Mouse (Mus musculus) telencephalon, adult 2 months (tissue): ENCODE data around the gene Rbm45.

ENCODE experiments used
- DNase-seq: peaks from one replicate; pipeline ENCODE4 v3.0.0-alpha.2; 2011; ENCODE audit warnings: low read depth, low spot score

The Rbm45 gene

DNA sequence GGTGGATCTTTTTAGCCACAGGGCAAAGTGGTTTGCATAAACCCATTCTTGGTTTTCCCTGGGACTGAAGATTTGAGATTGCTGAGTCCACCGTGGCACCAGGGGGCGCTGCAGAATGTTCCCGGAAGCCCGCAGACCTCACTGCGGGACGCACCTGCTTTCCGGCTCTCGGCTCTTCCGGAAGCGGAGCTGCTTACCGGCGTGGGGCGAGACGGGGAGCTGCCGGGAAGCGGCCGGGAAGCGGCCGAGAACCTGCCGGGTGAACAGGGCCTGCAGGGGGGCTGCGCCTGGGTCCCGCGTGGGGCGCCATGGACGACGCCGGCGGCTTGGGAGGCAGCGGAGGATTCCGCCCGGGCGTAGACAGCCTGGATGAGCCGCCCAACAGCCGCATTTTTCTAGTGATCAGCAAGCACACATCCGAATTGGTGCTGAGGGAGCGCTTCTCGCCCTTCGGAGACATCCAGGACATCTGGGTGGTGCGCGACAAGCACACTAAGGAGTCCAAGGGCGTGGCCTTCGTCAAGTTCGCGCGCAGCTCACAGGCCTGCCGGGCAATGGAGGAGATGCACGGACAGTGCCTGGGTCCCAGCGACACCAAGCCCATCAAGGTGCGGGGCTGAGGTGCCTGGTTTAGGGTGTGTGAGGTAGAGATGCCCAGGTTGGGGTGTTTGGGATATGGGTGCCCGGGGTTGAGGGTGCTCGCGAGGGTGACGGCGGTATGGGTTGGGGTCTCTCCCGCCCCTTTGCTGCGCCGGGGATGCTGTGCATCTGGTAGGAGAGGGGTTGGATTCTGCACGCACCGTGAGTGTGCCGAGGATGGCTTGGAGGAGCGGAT is at the start of gene Rbm45:
Rbm45 (plus strand) TSS at position 164 of the 835 bp plus-strand sequence.
- peak; percentile 76 for DNase-seq

- no peak for DNase-seq
These were observed 49.4 kb upstream of the Rbm45 start for GRCm38 (mm10) chr2:76320336-76320735.

GRCm38 (mm10) chr2:76323185-76323875 is 46.5 kb upstream of the Rbm45 start:
- DNase-seq: peak; percentile 41

GRCm38 (mm10) chr2:76324463-76324862 is 45.3 kb upstream of the Rbm45 start:
- DNase-seq: no peak

GRCm38 (mm10) chr2:76326161-76326560 is 43.6 kb upstream of the Rbm45 start:
- no peak for DNase-seq

DNA sequence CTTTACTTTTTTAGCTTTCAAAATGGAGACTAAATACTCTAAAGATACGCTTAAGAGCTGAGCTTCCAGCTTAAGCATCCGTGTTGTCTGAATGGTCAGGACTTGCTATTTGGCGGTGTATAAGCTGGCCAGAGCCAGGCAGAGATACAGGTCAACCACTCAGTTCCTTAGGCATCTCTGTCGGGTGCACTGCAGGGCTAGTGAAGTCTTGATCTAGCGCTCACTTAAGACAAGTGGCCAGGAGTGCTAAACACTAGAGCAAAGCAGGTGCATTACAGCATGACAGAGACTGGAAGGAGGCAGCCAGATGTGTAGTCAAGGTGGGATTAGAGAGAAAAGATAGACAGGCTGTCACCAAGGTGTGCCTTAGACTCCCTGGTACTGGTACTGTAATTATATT is 39.7 kb upstream of the Rbm45 start:
- no peak for DNase-seq

DNA sequence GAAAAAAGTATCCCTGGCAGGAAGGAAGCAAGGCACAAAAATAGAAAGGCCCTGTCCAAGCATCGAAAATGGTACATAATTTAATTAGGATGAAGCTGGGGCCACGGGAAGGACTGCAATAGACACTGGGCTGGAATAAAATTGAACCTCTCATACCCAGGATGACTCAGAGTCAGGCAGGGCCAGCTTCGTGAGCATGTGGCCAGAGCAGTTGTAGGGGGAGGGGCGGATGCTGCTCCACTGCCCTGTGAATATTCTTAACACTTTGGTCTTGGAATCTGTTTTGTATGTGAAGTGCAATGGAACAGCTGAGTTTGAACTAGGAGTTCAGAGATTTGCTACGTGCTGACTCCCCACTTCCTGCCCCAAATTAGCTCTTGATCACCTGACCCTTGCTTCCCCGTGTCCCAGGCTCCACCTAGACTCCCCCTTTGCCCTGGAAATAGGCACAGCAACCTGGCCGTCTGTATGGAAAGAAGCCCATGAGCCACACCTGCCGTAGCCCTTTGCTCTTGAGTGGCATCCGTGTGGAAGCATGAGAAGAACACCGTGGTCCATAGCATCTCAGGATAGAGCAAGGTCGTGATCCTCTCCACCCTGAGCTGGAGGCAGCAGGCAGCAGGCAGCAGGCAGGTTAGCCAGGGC is 37.5 kb upstream of the Rbm45 start:
- no peak for DNase-seq

DNA sequence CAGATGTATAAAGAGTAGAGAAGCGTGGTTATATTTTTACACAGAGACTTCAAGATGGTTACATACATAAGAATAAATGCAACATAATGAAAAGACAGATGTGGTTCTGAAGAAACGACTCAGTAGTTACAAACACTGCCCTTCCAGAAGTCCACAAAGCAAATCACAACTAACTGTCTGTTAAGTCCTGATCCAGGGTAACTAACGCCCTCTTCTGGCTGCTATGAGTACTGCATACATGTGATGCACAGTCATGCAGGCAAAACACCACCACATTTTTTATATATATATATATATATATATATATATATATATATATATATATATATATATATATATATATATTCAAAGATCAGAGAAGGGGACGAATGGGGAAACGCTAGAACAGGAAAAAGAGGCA is 35.2 kb upstream of the Rbm45 start:
- DNase-seq: no peak

- no peak for DNase-seq
These were observed 31.3 kb upstream of the Rbm45 start, which contains the start of gene Pde11a for GRCm38 (mm10) chr2:76338215-76339156. TSS of gene Pde11a (minus strand) at chr2:76338774.

DNA sequence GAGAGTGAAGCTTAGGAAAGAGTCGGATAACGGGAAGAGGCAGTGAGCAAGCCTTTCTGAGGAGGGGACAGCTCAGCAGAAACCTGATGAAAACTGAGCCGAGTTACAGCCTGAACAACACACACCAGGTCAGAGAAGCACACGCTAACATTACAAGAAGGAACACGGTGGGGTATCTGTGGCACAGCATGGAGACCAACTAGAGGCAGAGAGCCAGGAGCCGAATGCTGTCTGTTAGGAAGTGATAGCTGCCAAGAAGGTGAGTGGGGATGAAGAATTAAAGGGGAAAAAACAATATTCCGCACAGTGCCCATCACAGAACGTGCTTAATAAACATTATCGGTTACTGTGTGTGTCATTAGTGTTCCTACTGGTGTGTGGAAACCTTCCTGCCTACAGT is 27.6 kb upstream of the Rbm45 start:
- DNase-seq: no peak

DNA sequence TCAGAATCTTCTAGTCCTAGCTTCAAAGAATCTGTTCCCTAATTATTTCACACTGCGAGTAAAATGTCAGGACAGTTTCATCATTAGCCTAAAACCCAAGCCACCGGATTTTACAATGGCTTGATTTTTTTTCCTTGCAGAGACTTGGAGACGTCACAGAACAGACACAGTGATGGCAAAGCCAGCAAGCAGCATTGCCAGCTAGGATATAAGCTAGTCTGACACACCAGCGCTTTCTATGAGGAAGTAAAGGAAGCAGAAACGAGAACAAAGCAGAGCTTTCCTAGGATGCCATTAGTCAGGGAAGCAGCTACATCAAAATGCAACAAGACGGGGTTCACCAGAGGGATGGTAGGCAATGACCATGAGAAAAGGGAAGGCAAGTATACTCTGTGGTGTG is 21.9 kb upstream of the Rbm45 start:
- no peak for DNase-seq

- no peak for DNase-seq
These were observed 9.6 kb upstream of the Rbm45 start, which contains the start of gene Cyct for GRCm38 (mm10) chr2:76360226-76360625. TSS of gene Cyct (minus strand) at chr2:76360450.

GRCm38 (mm10) chr2:76362111-76362510 is 7.7 kb upstream of the Rbm45 start:
- DNase-seq: no peak

DNA sequence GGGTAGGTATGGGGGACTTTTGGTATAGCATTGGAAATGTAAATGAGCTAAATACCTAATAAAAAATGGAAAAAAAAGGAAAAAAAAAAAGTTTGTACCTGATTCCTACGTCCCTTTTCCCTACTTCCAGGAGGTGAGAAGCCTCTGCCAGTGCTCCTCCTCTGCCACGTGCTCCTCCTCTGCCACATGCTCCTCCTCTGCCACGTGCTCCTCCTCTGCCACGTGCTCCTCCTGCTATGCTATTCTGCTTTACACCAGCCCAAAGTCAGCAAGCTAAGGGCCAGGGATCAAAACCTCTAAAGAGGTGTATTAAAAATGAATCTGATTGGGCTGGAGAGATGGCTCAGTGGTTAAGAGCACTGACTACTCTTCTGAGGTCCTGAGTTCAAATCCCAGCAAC is 4.0 kb upstream of the Rbm45 start:
- no peak for DNase-seq

DNA sequence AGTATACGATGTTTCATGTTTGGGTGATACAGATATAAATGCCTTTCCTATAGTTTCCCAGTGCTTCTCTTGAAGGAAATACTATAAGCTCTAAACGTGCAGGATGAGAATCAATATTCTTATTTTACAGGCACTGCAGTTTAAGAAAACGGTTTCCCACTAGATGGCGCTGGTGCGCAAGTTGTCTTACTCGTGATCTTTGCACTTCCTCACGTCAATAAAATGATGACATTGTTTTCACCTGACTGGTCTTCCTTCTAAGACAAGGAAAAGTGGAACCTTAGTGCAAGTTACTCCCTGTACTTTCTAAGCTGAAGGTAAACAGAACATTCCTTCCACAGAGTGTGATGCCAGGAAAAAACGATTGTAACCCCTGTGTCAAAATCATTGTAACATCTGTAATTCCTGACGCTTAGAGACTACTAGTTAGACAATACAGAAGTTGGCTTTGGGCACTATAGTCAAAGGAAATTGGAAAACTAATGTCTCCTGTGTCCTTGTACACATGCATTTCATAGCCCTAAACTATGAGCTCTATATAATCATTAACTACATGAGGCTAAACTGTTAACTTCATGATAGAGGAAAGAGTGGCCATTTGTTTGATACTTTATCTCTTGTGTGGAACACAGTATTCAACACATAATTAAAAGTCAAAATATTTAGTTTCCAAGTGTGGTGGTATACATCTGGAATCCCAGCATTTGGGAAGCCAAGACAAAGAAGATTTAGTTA is 2.4 kb upstream of the Rbm45 start:
- peak; percentile 46 for DNase-seq

DNA sequence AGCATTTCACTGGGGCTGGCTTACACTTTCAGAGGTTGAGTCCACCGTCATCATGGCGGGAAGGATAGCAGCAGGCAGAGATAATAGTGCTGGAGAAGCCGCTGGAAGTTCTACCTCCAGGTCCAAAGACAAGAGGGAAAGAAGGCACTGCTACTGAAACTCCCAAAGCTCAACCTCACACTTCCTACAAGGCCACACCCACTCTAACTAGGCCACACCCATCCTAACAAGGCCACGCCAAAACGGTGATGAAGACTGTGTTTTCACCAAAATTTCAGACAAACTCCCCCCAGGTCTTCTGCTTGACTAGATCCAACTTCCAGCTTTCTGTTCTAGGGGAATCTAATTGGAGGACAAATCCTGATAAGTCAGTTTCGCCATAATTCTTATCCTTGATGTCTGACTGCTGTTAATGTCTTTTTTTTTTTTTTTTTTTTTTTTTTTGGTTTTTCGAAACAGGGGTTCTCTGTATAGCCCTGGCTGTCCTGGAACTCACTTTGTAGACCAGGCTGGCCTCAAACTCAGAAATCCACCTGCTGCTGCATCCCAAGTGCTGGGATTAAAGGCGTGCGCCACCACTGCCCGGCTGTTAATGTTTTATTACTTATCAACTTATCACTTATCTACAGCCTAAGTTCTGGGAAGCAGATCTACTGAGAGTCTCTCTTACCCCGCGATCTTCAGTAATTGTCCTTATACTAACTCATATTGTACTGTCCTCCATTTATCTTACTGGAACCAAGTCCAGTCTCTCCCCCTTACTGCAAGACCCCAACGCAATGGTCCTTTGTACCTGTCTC is 723 bp upstream of the Rbm45 start:
- no peak for DNase-seq

DNA sequence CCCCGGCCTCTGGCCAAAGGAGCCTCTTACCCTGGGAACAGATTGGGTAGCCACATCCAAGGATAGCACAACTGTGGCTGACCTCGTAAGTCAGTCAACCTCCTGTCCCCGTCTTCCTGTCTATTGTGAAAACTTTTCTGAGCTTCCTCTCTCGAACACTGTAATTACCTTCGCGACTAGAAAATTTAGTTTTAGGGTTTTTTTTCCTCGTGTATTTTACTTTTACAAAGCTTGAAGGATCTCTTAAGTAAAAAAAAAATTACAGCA is 805 bp downstream of the Rbm45 start:
- no peak for DNase-seq

DNA sequence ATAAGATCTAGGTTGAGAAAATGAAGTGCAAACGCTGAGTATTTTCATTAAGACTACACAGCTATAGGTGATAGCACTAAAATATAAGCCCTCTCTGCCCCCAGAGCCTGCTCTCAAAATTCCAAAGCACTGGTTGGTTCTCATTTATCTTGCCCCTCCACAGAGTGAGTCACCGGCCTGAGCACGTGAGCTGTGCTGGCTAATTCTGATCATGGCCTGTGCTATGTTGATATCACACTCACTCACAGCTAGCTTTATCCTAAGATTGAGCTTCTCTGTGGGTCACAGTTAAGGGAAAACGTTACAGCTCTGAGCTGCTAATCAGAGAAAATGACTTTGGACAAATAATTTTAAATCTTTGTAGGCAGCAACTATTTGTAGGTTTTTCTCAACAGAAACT is 2.5 kb downstream of the Rbm45 start:
- DNase-seq: no peak

DNA sequence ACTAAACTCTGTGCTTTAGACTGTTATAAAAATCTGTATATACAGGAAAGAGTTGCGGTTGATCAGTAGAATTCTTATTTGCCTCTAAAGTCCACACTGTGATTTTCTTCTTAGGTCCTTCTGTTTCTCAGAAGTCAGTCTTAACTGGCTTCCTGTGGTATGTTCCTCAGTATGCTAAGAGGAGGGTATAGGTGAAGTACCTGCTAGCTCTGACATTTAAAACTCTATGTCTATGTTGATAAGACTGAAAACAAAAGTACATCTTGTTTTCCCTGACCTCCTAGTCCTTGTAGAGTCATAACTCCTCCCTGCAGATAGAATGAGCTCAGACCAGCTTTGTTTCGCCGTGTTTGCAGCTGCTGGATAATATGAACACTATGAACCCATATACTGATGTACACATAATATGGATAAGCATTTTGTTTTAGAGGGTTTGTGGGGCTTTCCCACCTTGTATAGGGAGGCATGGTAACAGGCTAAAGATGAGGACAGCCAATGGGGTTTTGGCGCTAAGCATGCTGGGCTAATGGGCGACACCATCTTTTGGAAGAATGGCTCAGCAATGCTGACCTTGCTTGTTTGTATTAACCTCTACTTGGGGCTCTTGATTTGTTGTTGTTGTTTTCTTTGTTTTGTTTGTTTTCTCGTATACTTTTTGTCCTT is 4.9 kb downstream of the Rbm45 start:
- no peak for DNase-seq

GRCm38 (mm10) chr2:76378646-76379045 is 8.9 kb downstream of the Rbm45 start:
- no peak for DNase-seq
